Mouse (Mus musculus) left cerebral cortex, adult 9 months (tissue): ENCODE measurements at regions not wholly inside any gene's neighbourhood (a gene's known extent, or its start where the extent isn't known, plus 50 kb on each side); places are given as distances from the start of the nearest gene placed in this dataset.

Experiments
- DNase-seq, 2 experiments: peaks; one replicate each; pipeline ENCODE4 v3.0.0; 2022; ENCODE audit warnings: low spot score in 2 of 2

- DNase-seq, result no peak
Observed at GRCm38 (mm10) chr11:57432299-57432698, 86.1 kb downstream of the Fam114a2 start.

- DNase-seq, result no peak
Observed at GRCm38 (mm10) chr11:57431886-57432285, 86.5 kb downstream of the Fam114a2 start.

- no peak for DNase-seq
Observed at GRCm38 (mm10) chr11:57426046-57426805, 92.2 kb downstream of the Fam114a2 start.

DNA sequence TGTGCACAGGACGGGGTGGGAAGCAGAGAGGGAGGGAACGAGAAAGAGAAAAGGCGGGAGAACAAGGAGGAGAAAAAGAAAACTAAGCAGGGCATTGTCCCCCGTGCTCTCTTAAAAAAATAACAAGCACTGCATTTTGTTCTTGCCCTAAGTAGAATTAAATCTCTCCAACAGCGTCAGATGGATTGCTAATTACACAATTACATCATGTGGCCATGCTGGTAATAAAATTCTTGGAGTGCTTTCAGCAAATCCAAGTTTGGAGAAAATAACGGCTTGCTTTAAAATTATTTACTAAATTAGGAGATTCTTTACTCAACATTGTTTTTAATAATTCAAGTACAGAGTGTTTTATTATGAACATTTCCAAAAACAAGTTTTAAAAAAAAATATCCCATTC lies 99.0 kb downstream of the Fam114a2 start:
- DNase-seq, result no peak

DNA sequence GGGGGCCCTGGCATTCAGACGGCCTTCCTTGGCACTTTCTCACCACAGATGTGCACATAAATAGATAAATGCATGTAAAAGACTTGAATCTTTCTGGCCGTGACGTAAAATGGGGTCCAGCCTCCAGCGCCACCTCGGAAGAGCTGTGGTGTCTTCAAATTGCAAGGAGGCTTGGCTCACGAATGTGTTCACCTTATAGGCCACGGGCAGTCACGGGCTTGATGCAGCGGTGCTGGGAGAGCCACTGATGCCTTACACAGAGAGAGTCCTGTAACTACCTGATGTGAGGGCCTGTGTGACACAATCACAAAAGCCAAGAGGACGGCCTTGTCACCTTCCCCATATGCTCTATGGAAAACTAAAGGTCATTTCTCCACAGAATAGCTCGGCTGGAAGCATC lies 102.4 kb downstream of the Fam114a2 start:
- no peak for DNase-seq

- no peak for DNase-seq
Observed at GRCm38 (mm10) chr11:57415167-57415566, 103.2 kb downstream of the Fam114a2 start.

GRCm38 (mm10) chr11:57414697-57415096 lies 103.7 kb downstream of the Fam114a2 start:
- DNase-seq, result peak in 1 of 2 experiments; percentile 51

- DNase-seq, result no peak
Observed at GRCm38 (mm10) chr11:57413271-57413670, 105.1 kb downstream of the Fam114a2 start.

DNA sequence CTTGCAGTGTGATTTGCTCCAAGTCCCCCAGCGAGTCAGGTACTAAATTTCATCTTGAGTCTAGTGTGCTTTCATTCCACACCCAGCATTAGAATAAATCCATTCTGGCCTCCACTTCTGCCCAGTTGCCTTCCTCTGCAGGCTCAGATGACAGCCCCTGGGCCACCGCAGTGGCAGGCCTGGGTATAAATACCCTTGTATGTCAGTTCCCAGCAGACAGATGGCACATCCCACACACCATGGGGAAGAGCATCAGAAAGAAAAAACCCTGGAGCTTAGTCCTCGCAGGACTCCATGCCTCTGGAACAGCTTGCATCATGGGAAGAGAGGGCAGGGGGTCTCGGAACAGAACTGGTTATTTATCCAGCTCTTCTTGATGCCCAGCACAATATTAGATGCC lies 105.7 kb downstream of the Fam114a2 start:
- DNase-seq, result peak; percentile 28 to 75

DNA sequence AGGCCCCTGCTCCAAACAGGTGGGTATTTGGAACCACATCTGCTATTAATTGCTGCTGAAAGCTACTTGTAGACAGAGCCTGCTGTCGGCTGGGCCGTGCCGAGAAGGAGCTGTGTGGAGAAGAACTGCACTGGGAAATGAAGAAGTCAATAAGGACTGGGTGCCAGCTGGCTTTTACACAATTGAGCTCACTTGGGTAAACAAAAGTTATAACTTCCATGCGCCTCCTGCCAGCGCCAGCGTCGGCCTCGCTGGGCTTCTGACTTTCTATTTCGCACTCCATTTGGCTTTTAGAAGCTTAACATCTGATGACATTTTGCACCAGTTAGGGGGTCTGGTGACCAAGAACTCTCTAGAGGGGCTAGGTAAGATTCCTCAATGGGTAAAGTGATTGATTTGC lies 114.2 kb downstream of the Fam114a2 start:
- DNase-seq, result no peak

GRCm38 (mm10) chr11:57401610-57402009 lies 116.8 kb downstream of the Fam114a2 start:
- no peak for DNase-seq

DNA sequence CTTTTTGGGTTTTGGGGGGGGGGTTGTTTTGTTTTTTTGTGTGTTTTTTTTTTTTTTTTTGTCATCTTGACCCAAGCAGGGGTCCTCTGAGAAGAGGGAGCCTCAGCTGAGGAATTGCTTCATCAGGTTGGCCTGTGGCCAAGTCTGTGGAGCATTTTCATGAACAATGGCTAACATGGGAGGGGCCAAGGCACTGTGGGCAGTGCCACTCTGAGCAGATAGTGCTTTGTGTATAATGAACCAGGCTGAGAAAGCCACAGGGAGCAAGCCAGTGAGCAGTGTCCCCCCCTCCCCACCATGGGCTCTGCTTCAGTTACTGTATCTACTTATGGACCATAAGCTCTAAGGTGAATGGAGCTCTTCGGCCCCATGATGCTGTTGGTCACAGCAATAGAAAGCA lies 119.1 kb downstream of the Fam114a2 start:
- DNase-seq, result no peak

- no peak for DNase-seq
Observed at GRCm38 (mm10) chr11:57396429-57396828, 122.0 kb downstream of the Fam114a2 start.

- DNase-seq, result no peak
Observed at GRCm38 (mm10) chr11:57390826-57391225, 127.6 kb downstream of the Fam114a2 start.
